In the genomic region with DNA sequence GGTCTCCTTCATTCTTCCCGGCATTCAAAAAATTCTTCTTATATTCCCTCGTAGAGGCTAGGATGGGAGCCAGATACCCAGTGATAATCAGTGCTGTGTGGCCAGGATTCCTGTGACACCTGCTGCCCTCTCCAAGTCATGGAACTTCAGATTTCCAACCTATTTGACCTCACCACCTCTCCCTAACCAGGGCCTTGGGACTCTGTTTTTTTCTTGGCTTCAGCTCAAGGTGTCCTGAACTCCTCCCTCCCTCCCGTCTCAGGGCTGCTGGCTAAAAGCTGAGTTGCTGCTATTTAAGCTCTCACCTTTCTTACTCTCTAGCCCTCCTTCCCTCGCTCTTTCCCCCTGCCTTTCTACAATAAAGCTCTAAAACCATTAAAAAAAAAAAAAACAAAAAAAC, we compare ENCODE assay signal across 9 mouse cellular contexts. TPM values are rescaled to one million over a fixed set of nuclear protein-coding genes. Genes with fewer than 3 reads are reported as not detected.
DNase-seq lines count a peak whose midpoint lies in the region; ATAC-seq and TF ChIP-seq lines count a peak whose summit lies in the region.
"Had no signal": no experiment of that assay in that cellular context is flagged by ENCODE, and none has a peak within 500 bp of the region (broad histone marks: within the 10 kb centered on the region; RNA-seq: fewer than 3 reads in every experiment).

No protein-coding gene starts in this region.

- TF ChIP-seq CTCF in heart, postnatal 0 days (IDR thresholded peaks at IDR 0.05; ENCODE audit: low read depth), result no peak

- H3K4me3 ChIP-seq in heart, postnatal 0 days (ENCODE audit: low read depth, low read length), result peak overlapping the region; percentile 72
- H3K4me3 ChIP-seq in embryonic facial prominence, embryonic 12.5 days, result peak overlapping the region; percentile 78
- peak overlapping the region; percentile 93 for H3K4me3 ChIP-seq in hindbrain, embryonic 14.5 days (replicated peaks; ENCODE audit: low read length)
- H3K4me3 ChIP-seq in midbrain, embryonic 13.5 days (replicated peaks), result peak overlapping the region; percentile 91

- H3K4me1 ChIP-seq in heart, postnatal 0 days (ENCODE audit: control insufficient read depth, insufficient read depth), result peaks cover 18% of the 10 kb centered on the region; the same call in 1 of the 2 replicates
- H3K4me1 ChIP-seq in embryonic facial prominence, embryonic 12.5 days, result peaks cover 24% of the 10 kb centered on the region
- H3K4me1 ChIP-seq in hindbrain, embryonic 14.5 days (replicated peaks; ENCODE audit: control insufficient read depth, insufficient read depth, low read length), result peaks cover 29% of the 10 kb centered on the region
- peaks cover 38% of the 10 kb centered on the region for H3K4me1 ChIP-seq in midbrain, embryonic 13.5 days (replicated peaks)

- WGBS in heart, postnatal 0 days, result 35% methylated on average over 4 of the region's 4 CpGs
- 16% methylated on average over 4 of the region's 4 CpGs for WGBS in embryonic facial prominence, embryonic 12.5 days
- 28% methylated on average over 4 of the region's 4 CpGs for WGBS in hindbrain, embryonic 14.5 days
- WGBS in midbrain, embryonic 13.5 days, result 24% methylated on average over 4 of the region's 4 CpGs

- H3K27ac ChIP-seq in heart, postnatal 0 days (ENCODE audit: low read depth), result no peak overlapping the region
- H3K27ac ChIP-seq in embryonic facial prominence, embryonic 12.5 days, result peak overlapping the region; percentile 96; the same call in 1 of the 2 replicates
- H3K27ac ChIP-seq in hindbrain, embryonic 14.5 days, result peak overlapping the region; percentile 99
- H3K27ac ChIP-seq in midbrain, embryonic 13.5 days, result 0 out of 2 replicates have a peak overlapping the region, but pooled peaks have one; percentile 98

- no peak for TF ChIP-seq EP300 in heart, postnatal 0 days (IDR thresholded peaks at IDR 0.05; ENCODE audit: low read depth)

- H3K9me3 ChIP-seq in heart, postnatal 0 days (replicated peaks; ENCODE audit: control insufficient read depth, low read length), result no peaks in the 10 kb centered on the region
- H3K9me3 ChIP-seq in embryonic facial prominence, embryonic 12.5 days, result no peaks in the 10 kb centered on the region
- H3K9me3 ChIP-seq in hindbrain, embryonic 14.5 days (ENCODE audit: control insufficient read depth, low read length), result no peaks in the 10 kb centered on the region
- H3K9me3 ChIP-seq in midbrain, embryonic 13.5 days, result no peaks in the 10 kb centered on the region

- DNase-seq in heart, postnatal 0 days (ENCODE audit: low spot score), result no peak
- DNase-seq in heart, adult 18-20 months, result no peak
- DNase-seq in hindbrain, embryonic 14.5 days (ENCODE audit: low spot score), result no peak
- no peak for DNase-seq in MN1 (ENCODE audit: low spot score)
- no peak for DNase-seq in T-cell, adult 2 months (ENCODE audit: low spot score)
- DNase-seq: lung, postnatal 10 days had no signal

- H3K4me2 ChIP-seq in heart, postnatal 0 days (ENCODE audit: low read depth, low read length), result peak overlapping the region; percentile 83
- H3K4me2 ChIP-seq in embryonic facial prominence, embryonic 12.5 days (replicated peaks), result peak overlapping the region; percentile 87
- H3K4me2 ChIP-seq in hindbrain, embryonic 14.5 days (replicated peaks), result peak overlapping the region; percentile 98
- H3K4me2 ChIP-seq in midbrain, embryonic 13.5 days (replicated peaks), result peak overlapping the region; percentile 95

- ATAC-seq in heart, postnatal 0 days (ENCODE audit: insufficient read depth, low read depth), result no peak
- ATAC-seq in embryonic facial prominence, embryonic 12.5 days (ENCODE audit: insufficient number of reproducible peaks, insufficient read depth, low FRiP score, low TSS enrichment), result no peak
- no peak for ATAC-seq in hindbrain, embryonic 14.5 days (ENCODE audit: low FRiP score)
- no peak for ATAC-seq in midbrain, embryonic 13.5 days
- ATAC-seq in megakaryocyte, adult 5-6 weeks (ENCODE audit: poor library complexity, severe bottlenecking), result no peak

- no peak overlapping the region; the same call in none of the 2 replicates for H3K9ac ChIP-seq in heart, postnatal 0 days (replicated peaks; ENCODE audit: low read depth, low read length)
- peak overlapping the region; percentile 86 for H3K9ac ChIP-seq in embryonic facial prominence, embryonic 12.5 days
- H3K9ac ChIP-seq in hindbrain, embryonic 14.5 days, result peak overlapping the region; percentile 99
- H3K9ac ChIP-seq in midbrain, embryonic 13.5 days (replicated peaks), result peak overlapping the region; percentile 97

- H3K27me3 ChIP-seq in heart, postnatal 0 days (ENCODE audit: control insufficient read depth, insufficient read depth, low read length), result no peaks in the 10 kb centered on the region
- no peaks in the 10 kb centered on the region for H3K27me3 ChIP-seq in embryonic facial prominence, embryonic 12.5 days
- H3K27me3 ChIP-seq in hindbrain, embryonic 14.5 days (ENCODE audit: control insufficient read depth, insufficient read depth, low read length), result no peaks in the 10 kb centered on the region
- no peaks in the 10 kb centered on the region for H3K27me3 ChIP-seq in midbrain, embryonic 13.5 days

- peaks cover 11% of the 10 kb centered on the region for H3K36me3 ChIP-seq in heart, postnatal 0 days (replicated peaks; ENCODE audit: control insufficient read depth, insufficient read depth, low read length)
- peaks cover 16% of the 10 kb centered on the region for H3K36me3 ChIP-seq in embryonic facial prominence, embryonic 12.5 days
- peaks cover 13% of the 10 kb centered on the region for H3K36me3 ChIP-seq in hindbrain, embryonic 14.5 days (replicated peaks; ENCODE audit: control insufficient read depth, insufficient read depth)
- peaks cover 18% of the 10 kb centered on the region for H3K36me3 ChIP-seq in midbrain, embryonic 13.5 days

RNA-seq across cellular contexts. Expression of a gene that starts 0.9 kb away (rescaled TPM):
- total RNA-seq in heart, postnatal 0 days (2014; rRNA removed; ENCODE audit: low replicate concordance), result 1.8 and 6.3 TPM in 2 replicates
- polyA plus RNA-seq in heart, postnatal 0 days (2015; fragmentation: Nextera tagmentation; extraction: Ambion mirVana), result 2.8 and 3.9 TPM in 2 replicates
- under 1 TPM in 1 of 2 experiments, not detected in 1; 0.41 TPM for total RNA-seq in heart, adult 18-20 months (2021)
- polyA plus RNA-seq in embryonic facial prominence, embryonic 12.5 days (2016; fragmentation: Nextera tagmentation; extraction: Ambion mirVana), result 21.4 and 23.6 TPM in 2 replicates
- polyA plus RNA-seq in hindbrain, embryonic 14.5 days (2014; fragmentation: Nextera tagmentation; extraction: Ambion mirVana), result 5.4 and 7.6 TPM in 2 replicates
- 16.1 and 17.1 TPM in 2 replicates for polyA plus RNA-seq in midbrain, embryonic 13.5 days (2015; fragmentation: Nextera tagmentation; extraction: Ambion mirVana)
- total RNA-seq in megakaryocyte, adult 5-6 weeks (2015), result 1.6 and 2.6 TPM in 2 replicates
- total RNA-seq in megakaryocyte, adult 5-6 weeks (2017), result 1.5 and 1.8 TPM in 2 replicates

RNA-seq across cellular contexts. Expression of a gene that starts 1.0 kb away (rescaled TPM):
- 39.2 and 59.5 TPM in 2 replicates for total RNA-seq in heart, postnatal 0 days (2014; rRNA removed; ENCODE audit: low replicate concordance)
- polyA plus RNA-seq in heart, postnatal 0 days (2015; fragmentation: Nextera tagmentation; extraction: Ambion mirVana), result 3.6 and 4.5 TPM in 2 replicates
- 10 to 100 TPM; 42.1 to 48.0 TPM for total RNA-seq in heart, adult 18-20 months (2021)
- 14.2 and 15.9 TPM in 2 replicates for polyA plus RNA-seq in embryonic facial prominence, embryonic 12.5 days (2016; fragmentation: Nextera tagmentation; extraction: Ambion mirVana)
- polyA plus RNA-seq in hindbrain, embryonic 14.5 days (2014; fragmentation: Nextera tagmentation; extraction: Ambion mirVana), result 25.6 and 28.1 TPM in 2 replicates
- 18.6 and 19.8 TPM in 2 replicates for polyA plus RNA-seq in midbrain, embryonic 13.5 days (2015; fragmentation: Nextera tagmentation; extraction: Ambion mirVana)
- total RNA-seq in megakaryocyte, adult 5-6 weeks (2015), result 7.1 and 9.9 TPM in 2 replicates
- total RNA-seq in megakaryocyte, adult 5-6 weeks (2017), result 11.9 and 18.9 TPM in 2 replicates

RNA-seq across cellular contexts. Expression of a gene that starts 4.5 kb away (rescaled TPM):
- total RNA-seq in heart, postnatal 0 days (2014; rRNA removed; ENCODE audit: low replicate concordance), result 2.5 and 9.7 TPM in 2 replicates
- 2.5 TPM in 2 replicates for polyA plus RNA-seq in heart, postnatal 0 days (2015; fragmentation: Nextera tagmentation; extraction: Ambion mirVana)
- total RNA-seq in heart, adult 18-20 months (2021), result 1 to 10 TPM in 1 of 2 experiments, under 1 TPM in 1; 0.72 to 4.4 TPM
- polyA plus RNA-seq in embryonic facial prominence, embryonic 12.5 days (2016; fragmentation: Nextera tagmentation; extraction: Ambion mirVana), result 0.83 and 1.3 TPM in 2 replicates
- polyA plus RNA-seq in hindbrain, embryonic 14.5 days (2014; fragmentation: Nextera tagmentation; extraction: Ambion mirVana), result 0.20 and 0.33 TPM in 2 replicates
- polyA plus RNA-seq in midbrain, embryonic 13.5 days (2015; fragmentation: Nextera tagmentation; extraction: Ambion mirVana), result 0.37 and 0.48 TPM in 2 replicates
- total RNA-seq in megakaryocyte, adult 5-6 weeks (2015), result 19.3 and 19.7 TPM in 2 replicates
- 44.4 and 53.5 TPM in 2 replicates for total RNA-seq in megakaryocyte, adult 5-6 weeks (2017)

RNA-seq across cellular contexts. Expression of a gene that starts 13.8 kb away (rescaled TPM):
- total RNA-seq in heart, postnatal 0 days (2014; rRNA removed; ENCODE audit: low replicate concordance), result 48.6 and 72.4 TPM in 2 replicates
- 37.1 and 38.1 TPM in 2 replicates for polyA plus RNA-seq in heart, postnatal 0 days (2015; fragmentation: Nextera tagmentation; extraction: Ambion mirVana)
- total RNA-seq in heart, adult 18-20 months (2021), result 10 to 100 TPM; 26.2 to 27.5 TPM
- 84.8 and 92.0 TPM in 2 replicates for polyA plus RNA-seq in embryonic facial prominence, embryonic 12.5 days (2016; fragmentation: Nextera tagmentation; extraction: Ambion mirVana)
- polyA plus RNA-seq in hindbrain, embryonic 14.5 days (2014; fragmentation: Nextera tagmentation; extraction: Ambion mirVana), result 50.4 and 56.5 TPM in 2 replicates
- 81.9 and 87.0 TPM in 2 replicates for polyA plus RNA-seq in midbrain, embryonic 13.5 days (2015; fragmentation: Nextera tagmentation; extraction: Ambion mirVana)
- 140 and 156 TPM in 2 replicates for total RNA-seq in megakaryocyte, adult 5-6 weeks (2015)
- 56.4 and 64.9 TPM in 2 replicates for total RNA-seq in megakaryocyte, adult 5-6 weeks (2017)

RNA-seq across cellular contexts. Expression of a gene that starts 18.7 kb away (rescaled TPM):
- total RNA-seq in heart, postnatal 0 days (2014; rRNA removed; ENCODE audit: low replicate concordance), result 2.3 and 9.4 TPM in 2 replicates
- 1.9 and 2.3 TPM in 2 replicates for polyA plus RNA-seq in heart, postnatal 0 days (2015; fragmentation: Nextera tagmentation; extraction: Ambion mirVana)
- 1 to 10 TPM; 2.0 to 2.5 TPM for total RNA-seq in heart, adult 18-20 months (2021)
- polyA plus RNA-seq in embryonic facial prominence, embryonic 12.5 days (2016; fragmentation: Nextera tagmentation; extraction: Ambion mirVana), result 2.9 and 3.0 TPM in 2 replicates
- polyA plus RNA-seq in hindbrain, embryonic 14.5 days (2014; fragmentation: Nextera tagmentation; extraction: Ambion mirVana), result 2.2 and 2.3 TPM in 2 replicates
- polyA plus RNA-seq in midbrain, embryonic 13.5 days (2015; fragmentation: Nextera tagmentation; extraction: Ambion mirVana), result 1.3 and 1.7 TPM in 2 replicates
- total RNA-seq in megakaryocyte, adult 5-6 weeks (2015), result 2.9 and 3.3 TPM in 2 replicates
- 3.0 and 3.3 TPM in 2 replicates for total RNA-seq in megakaryocyte, adult 5-6 weeks (2017)
